Mouse (Mus musculus) kidney, embryonic 16.5 days (tissue): ENCODE data around the gene Kcnc1. TPM values are rescaled to one million over a fixed set of nuclear protein-coding genes. Genes with fewer than 3 reads are reported as not detected.

Experiments used
- ATAC-seq: fragments of 200-750 bp; cut with Nextera tagmentation; 2 replicates; pipeline ENCODE4 v1.8.0; 2017; ENCODE audit warnings: moderate TSS enrichment; ENCODE audit not compliant: low FRiP score, low TSS enrichment
- H3K27ac ChIP-seq: fragments of 300-500 bp; sonication (generic); 2 replicates; pipeline ENCODE4 v1.5.1; 2014; ENCODE audit warnings: low read length
- H3K27me3 ChIP-seq: fragments of 300-500 bp; sonication (generic); 2 replicates; pipeline ENCODE4 v1.6.1; 2014; ENCODE audit warnings: low read length, control low read depth, mixed read lengths; ENCODE audit not compliant: insufficient read depth
- H3K36me3 ChIP-seq: fragments of 300-500 bp; sonication (generic); 2 replicates; pipeline ENCODE4 v1.6.1; 2014; ENCODE audit warnings: low read length, control low read depth, mixed read lengths; ENCODE audit not compliant: insufficient read depth
- H3K4me1 ChIP-seq: fragments of 300-500 bp; sonication (generic); 2 replicates; pipeline ENCODE4 v1.6.1; 2014; ENCODE audit warnings: low read length, control low read depth, mixed read lengths; ENCODE audit not compliant: insufficient read depth
- H3K4me2 ChIP-seq: fragments of 300-500 bp; sonication (generic); replicated peaks from 2 replicates; pipeline ENCODE4 v1.6.1; 2014; ENCODE audit warnings: low read depth, low read length
- H3K4me3 ChIP-seq: fragments of 300-500 bp; sonication (generic); 2 replicates; pipeline ENCODE4 v1.5.1; 2014; ENCODE audit warnings: mild to moderate bottlenecking, low read length
- H3K9ac ChIP-seq: fragments of 300-500 bp; sonication (generic); replicated peaks from 2 replicates; pipeline ENCODE4 v1.6.1; 2014; ENCODE audit warnings: low read length
- H3K9me3 ChIP-seq: fragments of 300-500 bp; sonication (generic); 2 replicates; pipeline ENCODE4 v1.6.1; 2016; ENCODE audit warnings: low read length, control low read depth
- WGBS: fragments of 180-500 bp; shearing (Covaris S2); extraction: QIAGEN DNeasy Blood & Tissue Kit; methylation state at CpG from one replicate; pipeline ENCODE4 v1.1.7; 2014; 5-methylcytosine and 5-hydroxymethylcytosine counted together
- polyA plus RNA-seq: library from polyadenylated mRNA; unstranded; fragments of >200 nt; fragmentation: Nextera tagmentation; extraction: Ambion mirVana; gene quantifications from 2 replicates; pipeline ENCODE4 v1.2.1, GENCODE M21; 2015

The Kcnc1 gene
- polyA plus RNA-seq, 1 experiment from 2014 or later = not detected

DNA sequence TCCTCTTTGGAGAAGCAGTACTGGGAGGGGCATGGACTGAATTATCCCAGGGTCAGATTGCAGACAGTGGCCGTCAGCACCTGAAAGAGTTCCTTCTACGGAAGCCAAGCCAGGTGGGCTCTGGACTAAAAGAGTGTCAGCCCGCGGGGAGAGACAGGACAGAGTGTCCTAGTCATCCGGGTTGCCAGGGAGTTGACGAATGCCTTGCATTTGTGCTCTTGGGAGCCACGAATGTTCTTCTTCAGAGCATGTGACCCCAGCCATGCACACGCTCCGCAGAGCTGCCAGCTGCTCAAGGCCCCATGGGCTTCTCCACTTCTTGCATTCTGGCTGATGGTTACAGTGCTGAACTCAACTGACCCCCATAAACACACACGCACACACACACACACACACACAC lies 86.8 kb downstream of the Kcnc1 start:
- Histone ChIP-seq H3K9me3 (no peaks in the 10 kb centered on the region), H3K4me3 (no peak overlapping the region), H3K9ac (no peak overlapping the region), H3K27ac (no peak overlapping the region), H3K4me2 (no peak overlapping the region), H3K36me3 (no peaks in the 10 kb centered on the region), H3K4me1 (peaks cover 3% of the 10 kb centered on the region; the same call in 1 of the 2 replicates), H3K27me3 (no peaks in the 10 kb centered on the region)
- ATAC-seq = 0 out of 2 replicates have a peak, but pooled peaks have one; percentile 19
- WGBS = 56% methylated on average over 10 of the region's 10 CpGs

DNA sequence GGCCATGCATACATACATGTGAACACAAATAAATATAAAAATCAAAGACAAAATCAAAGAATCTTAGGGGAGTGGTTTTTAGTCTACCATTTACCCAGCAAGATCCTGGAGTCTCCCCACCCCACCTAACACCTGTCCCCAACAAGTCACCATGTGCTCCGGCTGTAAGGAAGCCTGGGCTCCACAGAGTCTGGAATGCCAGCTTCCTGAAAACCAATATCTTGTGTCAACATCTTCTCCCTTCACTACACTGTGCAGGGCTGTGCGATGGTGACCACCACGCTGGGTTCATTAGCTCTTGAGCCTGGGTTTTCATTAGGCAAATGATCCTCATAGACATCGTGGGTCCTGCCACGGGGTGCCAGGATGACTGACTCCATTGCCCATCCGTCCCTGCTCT lies 87.9 kb downstream of the Kcnc1 start:
- no peak overlapping the region for H3K9ac ChIP-seq
- 32% methylated on average over 6 of the region's 6 CpGs for WGBS
- H3K36me3 ChIP-seq = no peaks in the 10 kb centered on the region
- H3K27ac ChIP-seq = no peak overlapping the region
- no peak overlapping the region for H3K4me2 ChIP-seq
- no peaks in the 10 kb centered on the region for H3K27me3 ChIP-seq
- 0 out of 2 replicates have a peak, but pooled peaks have one; percentile 58 for ATAC-seq
- H3K4me3 ChIP-seq = no peak overlapping the region
- no peaks in the 10 kb centered on the region for H3K9me3 ChIP-seq
- peaks cover 3% of the 10 kb centered on the region; the same call in 1 of the 2 replicates for H3K4me1 ChIP-seq

DNA sequence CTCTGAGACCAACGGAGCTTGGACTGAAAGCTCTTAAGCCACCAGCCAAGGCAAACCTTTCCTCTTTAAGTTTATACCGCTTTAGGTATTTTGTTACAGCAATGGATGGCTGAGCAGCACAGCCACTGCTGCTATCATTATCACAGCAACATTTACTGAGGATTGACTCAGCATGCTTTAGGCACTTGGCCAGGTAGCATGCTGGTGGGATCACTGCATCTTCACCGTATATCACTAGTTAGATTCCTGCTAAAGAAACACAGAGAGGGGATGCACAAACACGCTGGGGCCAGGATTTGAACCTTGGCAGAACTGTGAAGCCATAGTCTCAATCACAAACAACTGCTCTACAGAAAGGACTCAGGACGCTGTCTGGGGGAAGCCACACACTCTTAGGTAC lies 90.5 kb downstream of the Kcnc1 start:
- 69% methylated on average over 5 of the region's 5 CpGs for WGBS
- no peak overlapping the region for H3K4me3 ChIP-seq
- no peaks in the 10 kb centered on the region for H3K36me3 ChIP-seq
- no peak overlapping the region for H3K4me2 ChIP-seq
- H3K9ac ChIP-seq = no peak overlapping the region
- H3K4me1 ChIP-seq = peaks cover 3% of the 10 kb centered on the region; the same call in 1 of the 2 replicates
- no peak for ATAC-seq
- no peaks in the 10 kb centered on the region for H3K9me3 ChIP-seq
- no peak overlapping the region for H3K27ac ChIP-seq
- H3K27me3 ChIP-seq = no peaks in the 10 kb centered on the region

- Histone ChIP-seq H3K27me3 (no peaks in the 10 kb centered on the region), H3K4me3 (no peak overlapping the region), H3K9me3 (no peaks in the 10 kb centered on the region), H3K4me1 (peaks cover 7% of the 10 kb centered on the region; the same call in 1 of the 2 replicates), H3K27ac (no peak overlapping the region), H3K4me2 (no peak overlapping the region), H3K36me3 (no peaks in the 10 kb centered on the region), H3K9ac (no peak overlapping the region)
- no peak for ATAC-seq
- WGBS = 63% methylated on average over 4 of the region's 4 CpGs
Observed at GRCm38 (mm10) chr7:46487354-46487753, 91.1 kb downstream of the Kcnc1 start.

Other genes with a start within 250 kb of the Kcnc1 start
- gene Abcc8, start 216.5 kb upstream of the Kcnc1 start, polyA plus RNA-seq = 2.6 and 3.5 TPM in 2 replicates
- 23.9 and 26.1 TPM in 2 replicates for gene Ush1c, start 158.0 kb upstream of the Kcnc1 start, polyA plus RNA-seq
- 0.05 and 0.08 TPM in 2 replicates for gene Otog, start 155.5 kb upstream of the Kcnc1 start, polyA plus RNA-seq
- gene Myod1, start 20.0 kb upstream of the Kcnc1 start, polyA plus RNA-seq = 0.69 and 0.81 TPM in 2 replicates
- gene Sergef, start 243.3 kb downstream of the Kcnc1 start, polyA plus RNA-seq = 14.7 and 16.5 TPM in 2 replicates